Mouse (Mus musculus): ENCODE data around the gene Mllt1.

- TF ChIP-seq CTCF (IDR thresholded peaks at IDR 0.05; ENCODE audit: borderline replicate concordance, insufficient read depth, low read length), result no peak
- TF ChIP-seq POLR2A (IDR thresholded peaks at IDR 0.05; ENCODE audit: low read depth, low read length), result no peak
These were observed 74.0 kb downstream of the Mllt1 start for GRCm38 (mm10) chr17:56861197-56861596.
